Mouse (Mus musculus): ENCODE results near the gene Aff3.

GRCm38 (mm10) chr1:38470166-38470565 lies 194.6 kb downstream of the Aff3 start:
- TF ChIP-seq CTCF (IDR thresholded peaks at IDR 0.05; ENCODE audit: low read depth), result no peak
- no peak for TF ChIP-seq EP300 (IDR thresholded peaks at IDR 0.05; ENCODE audit: low read depth)

Measured in heart, postnatal 0 days (tissue).